Mouse (Mus musculus): ENCODE measurements around the gene Anln.

GRCm38 (mm10) chr9:22353901-22354300 is 35.1 kb downstream of the Anln start:
- no peak for TF ChIP-seq CTCF (IDR thresholded peaks at IDR 0.05; ENCODE audit: low read depth, low read length)
- TF ChIP-seq POLR2A (IDR thresholded peaks at IDR 0.05; ENCODE audit: extremely low read depth, insufficient read depth, low read length): no peak
